Mouse (Mus musculus) ES-Bruce4 (cell line): ENCODE measurements around the gene Exog. TPM values are rescaled to one million over a fixed set of nuclear protein-coding genes. Genes with fewer than 3 reads are reported as not detected.

Experiments used
- H3K27ac ChIP-seq: 2 replicates; pipeline ENCODE4 v1.5.1; 2012; ENCODE audit warnings: low read length, inconsistent platforms; ENCODE audit not compliant: insufficient read depth
- H3K27me3 ChIP-seq: 2 replicates; pipeline ENCODE4 v1.6.1; 2012; ENCODE audit warnings: mild to moderate bottlenecking, low read length, inconsistent platforms; ENCODE audit not compliant: control insufficient read depth, poor library complexity, insufficient read depth, severe bottlenecking
- H3K36me3 ChIP-seq: 2 replicates; pipeline ENCODE4 v1.6.1; 2012; ENCODE audit warnings: inconsistent platforms, mild to moderate bottlenecking, low read length, moderate library complexity; ENCODE audit not compliant: control insufficient read depth, poor library complexity, insufficient read depth, severe bottlenecking
- H3K4me1 ChIP-seq: one replicate; pipeline ENCODE4 v1.8.1; 2011; ENCODE audit warnings: low read length; ENCODE audit not compliant: control insufficient read depth, insufficient read depth
- H3K4me3 ChIP-seq: 2 replicates; pipeline ENCODE4 v1.5.1; 2011; ENCODE audit warnings: low read depth, mild to moderate bottlenecking, low read length
- H3K9ac ChIP-seq: 2 replicates; pipeline ENCODE4 v1.6.1; 2012; ENCODE audit warnings: low read depth, mild to moderate bottlenecking, inconsistent platforms; ENCODE audit not compliant: poor library complexity, severe bottlenecking
- H3K9me3 ChIP-seq: replicated peaks from 2 replicates; pipeline ENCODE4 v1.6.1; 2012; ENCODE audit warnings: mild to moderate bottlenecking, low read length, inconsistent platforms; ENCODE audit not compliant: control insufficient read depth, poor library complexity, insufficient read depth, severe bottlenecking
- CTCF ChIP-seq: IDR thresholded peaks from one replicate; pipeline ENCODE4 v1.8.1; 2011; ENCODE audit warnings: low read depth, low read length
- EP300 ChIP-seq: IDR thresholded peaks from 2 replicates; pipeline ENCODE4 v1.6.1; 2011; ENCODE audit warnings: low read depth, low read length; ENCODE audit not compliant: insufficient read depth
- POLR2A ChIP-seq: IDR thresholded peaks from one replicate; pipeline ENCODE4 v1.8.1; 2011; ENCODE audit warnings: low read length; ENCODE audit not compliant: insufficient read depth
- polyA plus RNA-seq: library from polyadenylated mRNA; stranded (reverse); fragments of >200 nt; gene quantifications from 2 replicates; pipeline ENCODE4 v1.2.4, GENCODE M21; 2011; ENCODE audit warnings: low read depth; ENCODE audit not compliant: missing spikeins, insufficient read depth, insufficient read length

Gene Exog
- 10.5 and 11.0 TPM in 2 replicates for polyA plus RNA-seq

GRCm38 (mm10) chr9:119444738-119445429, at the start of gene Exog:
TSS of gene Exog (plus strand) at chr9:119444943.
- H3K4me1 ChIP-seq, result no peaks in the 10 kb centered on the region
- H3K27ac ChIP-seq, result no peak within 1 kb of the TSS
- peak within 1 kb of the TSS; percentile 68 for H3K9ac ChIP-seq
- H3K36me3 ChIP-seq, result peaks cover 15% of the 10 kb centered on the region
- H3K27me3 ChIP-seq, result no peaks in the 10 kb centered on the region
- peak; percentile 32; the same call in 1 of the 2 replicates for TF ChIP-seq EP300
- peak; percentile 87 for TF ChIP-seq CTCF
- peak; percentile 72 for TF ChIP-seq POLR2A
- H3K9me3 ChIP-seq, result no peaks in the 10 kb centered on the region
- peak within 1 kb of the TSS; percentile 95 for H3K4me3 ChIP-seq

GRCm38 (mm10) chr9:119401351-119401750, 43.4 kb upstream of the Exog start:
- TF ChIP-seq EP300, result no peak
- no peak for TF ChIP-seq CTCF
- TF ChIP-seq POLR2A, result no peak
- Histone ChIP-seq H3K27me3 (no peaks in the 10 kb centered on the region), H3K27ac (no peak overlapping the region), H3K36me3 (no peaks in the 10 kb centered on the region), H3K4me1 (peaks cover 4% of the 10 kb centered on the region), H3K9ac (peak overlapping the region; percentile 61), H3K9me3 (no peaks in the 10 kb centered on the region), H3K4me3 (peak overlapping the region; percentile 74)

- Histone ChIP-seq H3K9ac (peak within 1 kb of the TSS; percentile 99), H3K27me3 (no peaks in the 10 kb centered on the region), H3K9me3 (no peaks in the 10 kb centered on the region), H3K27ac (peak within 1 kb of the TSS; percentile 45; the same call in 1 of the 2 replicates), H3K4me1 (peaks cover 4% of the 10 kb centered on the region), H3K4me3 (peak within 1 kb of the TSS; percentile 83), H3K36me3 (no peaks in the 10 kb centered on the region)
- no peak for TF ChIP-seq EP300
- no peak for TF ChIP-seq POLR2A
- TF ChIP-seq CTCF, result no peak
Observed at GRCm38 (mm10) chr9:119401801-119402214, 42.9 kb upstream of the Exog start, which contains the start of gene Acvr2b. TSS of gene Acvr2b (plus strand) at chr9:119402118.

- no peak for TF ChIP-seq CTCF
- no peak for TF ChIP-seq EP300
- no peak for TF ChIP-seq POLR2A
- no peaks in the 10 kb centered on the region for H3K36me3 ChIP-seq
- H3K27me3 ChIP-seq, result no peaks in the 10 kb centered on the region
- H3K9me3 ChIP-seq, result no peaks in the 10 kb centered on the region
- peak overlapping the region; percentile 45; the same call in 1 of the 2 replicates for H3K27ac ChIP-seq
- peak overlapping the region; percentile 99 for H3K9ac ChIP-seq
- H3K4me1 ChIP-seq, result peaks cover 4% of the 10 kb centered on the region
- peak overlapping the region; percentile 83 for H3K4me3 ChIP-seq
Observed at GRCm38 (mm10) chr9:119402253-119403235, 42.2 kb upstream of the Exog start.

GRCm38 (mm10) chr9:119403236-119403641, 41.5 kb upstream of the Exog start:
- Histone ChIP-seq H3K36me3 (no peaks in the 10 kb centered on the region), H3K4me1 (peaks cover 4% of the 10 kb centered on the region), H3K4me3 (peak overlapping the region; percentile 83), H3K9me3 (no peaks in the 10 kb centered on the region), H3K27me3 (no peaks in the 10 kb centered on the region), H3K27ac (no peak overlapping the region), H3K9ac (peak overlapping the region; percentile 99)
- no peak for TF ChIP-seq POLR2A
- TF ChIP-seq CTCF, result no peak
- no peak for TF ChIP-seq EP300
